Mouse (Mus musculus): ENCODE measurements around the gene Ccdc32.
A peak's percentile ranks its signal among the peaks of the same experiment; 100 is the strongest.
"Not testable (repeated sequence)": the region's sequence is repeated elsewhere in the genome, so short reads cannot be mapped to it uniquely, and the experiment has no call there.

The Ccdc32 gene

GRCm38 (mm10) chr2:119028941-119029551 is at the start of gene Ccdc32:
Ccdc32 (minus strand) TSS chr2:119029393.
- peak; percentile 78 to 87 for DNase-seq (ENCODE audit: low spot score in 2 of 2)

GRCm38 (mm10) chr2:119072397-119072796 is 43.2 kb upstream of the Ccdc32 start:
- no peak for DNase-seq (ENCODE audit: low spot score in 2 of 2)

- DNase-seq (ENCODE audit: low spot score in 2 of 2): no peak
Measured at GRCm38 (mm10) chr2:119060139-119060538, 30.9 kb upstream of the Ccdc32 start.

- no peak for DNase-seq (ENCODE audit: low spot score in 2 of 2)
Measured at GRCm38 (mm10) chr2:119050132-119050650, 21.0 kb upstream of the Ccdc32 start.

- no peak for DNase-seq (ENCODE audit: low spot score in 2 of 2)
Measured at GRCm38 (mm10) chr2:119047849-119048248, 18.7 kb upstream of the Ccdc32 start.

GRCm38 (mm10) chr2:119046649-119047611 is 17.7 kb upstream of the Ccdc32 start, which contains the start of gene Knl1:
Knl1 (plus strand) TSS chr2:119047119.
- DNase-seq (ENCODE audit: low spot score in 2 of 2): peak; percentile 98 to 99

GRCm38 (mm10) chr2:119045163-119045562 is 16.0 kb upstream of the Ccdc32 start:
- DNase-seq (ENCODE audit: low spot score in 2 of 2): no peak

GRCm38 (mm10) chr2:119040882-119041281 is 11.7 kb upstream of the Ccdc32 start:
- DNase-seq (ENCODE audit: low spot score in 2 of 2): peak in 1 of 2 experiments; percentile 26

- DNase-seq (ENCODE audit: low spot score in 2 of 2): no peak
Measured at GRCm38 (mm10) chr2:119035397-119035745, 6.2 kb upstream of the Ccdc32 start.

GRCm38 (mm10) chr2:119034656-119035396 is 5.6 kb upstream of the Ccdc32 start, which contains the start of gene Rpusd2:
Rpusd2 (plus strand) TSS chr2:119034790.
- DNase-seq (ENCODE audit: low spot score in 2 of 2): peak; percentile 82 to 89

GRCm38 (mm10) chr2:119032191-119032590 is 3.0 kb upstream of the Ccdc32 start:
- no peak for DNase-seq (ENCODE audit: low spot score in 2 of 2)

- no peak for DNase-seq (ENCODE audit: low spot score in 2 of 2)
Measured at GRCm38 (mm10) chr2:119026951-119027350, 2.2 kb downstream of the Ccdc32 start.

- no peak for DNase-seq (ENCODE audit: low spot score in 2 of 2)
Measured at GRCm38 (mm10) chr2:119025239-119025616, 4.0 kb downstream of the Ccdc32 start.

GRCm38 (mm10) chr2:119024536-119025238 is 4.5 kb downstream of the Ccdc32 start:
- no peak for DNase-seq (ENCODE audit: low spot score in 2 of 2)

GRCm38 (mm10) chr2:119023154-119023660 is 6.0 kb downstream of the Ccdc32 start:
- no peak for DNase-seq (ENCODE audit: low spot score in 2 of 2)

- no peak for DNase-seq (ENCODE audit: low spot score in 2 of 2)
Measured at GRCm38 (mm10) chr2:119019538-119019937, 9.7 kb downstream of the Ccdc32 start.

- peak in 1 of 2 experiments; percentile 27 for DNase-seq (ENCODE audit: low spot score in 2 of 2)
Measured at GRCm38 (mm10) chr2:119019131-119019530, 10.1 kb downstream of the Ccdc32 start.

GRCm38 (mm10) chr2:119018391-119019122 is 10.6 kb downstream of the Ccdc32 start:
- no peak for DNase-seq (ENCODE audit: low spot score in 2 of 2)

GRCm38 (mm10) chr2:119017647-119018046 is 11.5 kb downstream of the Ccdc32 start:
- no peak for DNase-seq (ENCODE audit: low spot score in 2 of 2)

- DNase-seq (ENCODE audit: low spot score in 2 of 2): not testable (repeated sequence)
Measured at GRCm38 (mm10) chr2:119016312-119016711, 12.9 kb downstream of the Ccdc32 start.
